Mouse (Mus musculus): ENCODE results near the gene Pex5. TPM values are rescaled to one million over a fixed set of nuclear protein-coding genes. Genes with fewer than 3 reads are reported as not detected.

The Pex5 gene
- 10 to 100 TPM; 53.0 to 56.3 (median 53.8) TPM for total RNA-seq (2022)

GRCm38 (mm10) chr6:124414927-124415325 is at the start of gene Pex5:
Gene Pex5 (minus strand): TSS chr6:124415067.
- peak; percentile 84 to 95 for DNase-seq (ENCODE audit: low spot score in 2 of 2)

GRCm38 (mm10) chr6:124463881-124464291 is 49.0 kb upstream of the Pex5 start:
- peak; percentile 18 to 51 for DNase-seq (ENCODE audit: low spot score in 2 of 2)

- no peak for DNase-seq (ENCODE audit: low spot score in 2 of 2)
Observed at GRCm38 (mm10) chr6:124459388-124459787, 44.5 kb upstream of the Pex5 start.

GRCm38 (mm10) chr6:124458505-124458904 is 43.6 kb upstream of the Pex5 start:
- no peak for DNase-seq (ENCODE audit: low spot score in 2 of 2)

- no peak for DNase-seq (ENCODE audit: low spot score in 2 of 2)
Observed at GRCm38 (mm10) chr6:124457827-124458226, 43.0 kb upstream of the Pex5 start.

GRCm38 (mm10) chr6:124456243-124456642 is 41.4 kb upstream of the Pex5 start:
- DNase-seq (ENCODE audit: low spot score in 2 of 2) = no peak

- no peak for DNase-seq (ENCODE audit: low spot score in 2 of 2)
Observed at GRCm38 (mm10) chr6:124453756-124454155, 38.9 kb upstream of the Pex5 start.

- no peak for DNase-seq (ENCODE audit: low spot score in 2 of 2)
Observed at GRCm38 (mm10) chr6:124451995-124452394, 37.1 kb upstream of the Pex5 start.

- DNase-seq (ENCODE audit: low spot score in 2 of 2) = no peak
Observed at GRCm38 (mm10) chr6:124449668-124450383, 35.0 kb upstream of the Pex5 start.

- DNase-seq (ENCODE audit: low spot score in 2 of 2) = no peak
Observed at GRCm38 (mm10) chr6:124448959-124449667, 34.2 kb upstream of the Pex5 start.

GRCm38 (mm10) chr6:124448186-124448852 is 33.5 kb upstream of the Pex5 start:
- no peak for DNase-seq (ENCODE audit: low spot score in 2 of 2)

GRCm38 (mm10) chr6:124447356-124447755 is 32.5 kb upstream of the Pex5 start:
- DNase-seq (ENCODE audit: low spot score in 2 of 2) = no peak

- DNase-seq (ENCODE audit: low spot score in 2 of 2) = no peak
Observed at GRCm38 (mm10) chr6:124446459-124446858, 31.6 kb upstream of the Pex5 start.

- no peak for DNase-seq (ENCODE audit: low spot score in 2 of 2)
Observed at GRCm38 (mm10) chr6:124446024-124446423, 31.2 kb upstream of the Pex5 start.

GRCm38 (mm10) chr6:124443338-124443737 is 28.5 kb upstream of the Pex5 start:
- no peak for DNase-seq (ENCODE audit: low spot score in 2 of 2)

GRCm38 (mm10) chr6:124436245-124436644 is 21.4 kb upstream of the Pex5 start:
- DNase-seq (ENCODE audit: low spot score in 2 of 2) = no peak

- DNase-seq (ENCODE audit: low spot score in 2 of 2) = no peak
Observed at GRCm38 (mm10) chr6:124435173-124435572, 20.3 kb upstream of the Pex5 start.

- no peak for DNase-seq (ENCODE audit: low spot score in 2 of 2)
Observed at GRCm38 (mm10) chr6:124433688-124434324, 18.9 kb upstream of the Pex5 start.

- DNase-seq (ENCODE audit: low spot score in 2 of 2) = no peak
Observed at GRCm38 (mm10) chr6:124430784-124431495, 16.1 kb upstream of the Pex5 start.

GRCm38 (mm10) chr6:124430379-124430778 is 15.5 kb upstream of the Pex5 start:
- no peak for DNase-seq (ENCODE audit: low spot score in 2 of 2)
